Mouse (Mus musculus) Patski (cell line): Measurements from ENCODE around the gene Tecpr1. TPM values are rescaled to one million over a fixed set of nuclear protein-coding genes. Genes with fewer than 3 reads are reported as not detected.

Source experiments
- ATAC-seq: fragments of 100-300 bp; one replicate; pipeline ENCODE4 v1.8.0; 2021
- CTCF ChIA-PET: fragments of 350-600 bp; sonication (Branson Sonifier 250); formaldehyde crosslinking; loops from one replicate; lab custom pipeline; 2022; ENCODE audit warnings: inconsistent platforms; lab: Charles Lee
- POLR2A ChIA-PET: fragments of 350-600 bp; sonication (Branson Sonifier 250); formaldehyde crosslinking; loops from one replicate; lab custom pipeline; 2022; ENCODE audit warnings: antibody characterized with exemption, inconsistent platforms; lab: Charles Lee
- DNase-seq: peaks from one replicate; pipeline ENCODE4 v3.0.0-alpha.2; 2011; ENCODE audit warnings: low read depth, low spot score
- H3K27me3 ChIP-seq: fragments of 371-371 bp; one replicate; pipeline ENCODE4 v1.5.1; 2021
- CTCF ChIP-seq: fragments of 100-300 bp; IDR thresholded peaks from one replicate; pipeline ENCODE4 v1.5.1; 2021
- in situ Hi-C: fragments of 300-500 bp; cut with MboI; formaldehyde crosslinking; loops from 3 replicates; pipeline ENCODE4 v1.11.1; 2018; ENCODE audit warnings: low pct_unique_long_range_greater_than_20kb, mixed read lengths
- polyA plus RNA-seq: library from polyadenylated mRNA; unstranded; gene quantifications from one replicate; pipeline ENCODE4 v1.2.3, GENCODE M21; 2021

The Tecpr1 gene
- polyA plus RNA-seq, 1 experiment from 2014 or later: 32.8 TPM

DNA sequence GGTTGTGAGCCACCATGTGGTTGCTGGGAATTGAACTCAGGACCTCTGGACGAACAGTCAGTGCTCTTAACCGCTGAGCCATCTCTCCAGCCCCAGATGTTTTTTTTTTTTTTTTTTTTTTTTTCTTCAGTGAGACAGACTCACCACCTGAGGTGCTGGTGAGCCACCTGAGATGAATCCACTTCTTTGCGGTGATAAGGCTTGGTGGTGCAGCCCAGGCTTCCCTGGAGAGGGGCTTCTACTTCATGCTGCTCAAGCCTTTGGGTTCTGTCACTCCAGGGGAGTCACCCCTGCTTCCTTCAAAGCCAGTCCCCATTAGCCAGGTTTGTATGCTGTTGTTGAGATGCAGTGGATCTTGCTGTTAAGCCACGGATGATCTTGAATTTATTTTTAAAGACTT is 29.8 kb upstream of the Tecpr1 start:
- in situ Hi-C loops: no loop called here
- no peak for TF ChIP-seq CTCF
- ATAC-seq (no peak), DNase-seq (no peak)
- ChIA-PET POLR2A (interaction anchor here (0.7 kb wide), 1 partner anchor 23 kb away, joined by 3 read pairs; no protein-coding TSS in a partner anchor), CTCF (no interaction called here)
- H3K27me3 ChIP-seq: no peaks in the 10 kb centered on the region

DNA sequence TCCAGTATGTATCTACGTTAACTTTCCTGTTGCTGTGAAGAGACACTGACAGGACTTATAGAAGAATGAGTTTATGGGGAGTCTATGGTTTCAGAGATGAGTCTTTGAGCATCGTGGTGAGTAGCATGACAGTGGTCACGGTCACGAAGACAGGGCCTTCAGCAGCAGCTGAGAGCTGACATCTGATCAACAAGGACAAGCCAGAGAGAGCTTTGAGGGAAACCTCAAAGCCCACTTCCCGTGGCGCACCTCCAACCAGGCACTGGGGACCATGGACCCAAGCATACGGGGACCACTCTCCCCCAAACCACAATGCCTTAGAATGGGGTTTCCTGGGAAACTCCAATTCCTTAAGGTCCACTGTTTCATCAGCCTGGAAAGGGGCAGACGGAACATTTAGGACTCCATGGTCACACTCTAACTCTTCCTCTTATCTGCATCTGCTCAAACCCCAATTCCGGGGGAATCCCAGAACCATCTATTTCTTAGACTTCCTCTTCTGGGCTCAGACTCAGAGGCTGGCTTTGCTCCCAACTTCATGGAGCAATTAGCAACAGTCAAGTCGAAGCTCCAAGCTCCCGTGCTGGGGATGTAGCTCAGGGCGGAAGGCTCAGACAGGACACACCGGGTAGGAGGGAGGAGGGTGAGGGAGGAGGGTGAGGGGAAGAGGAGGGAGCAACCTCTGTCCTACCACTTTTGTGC is 28.6 kb upstream of the Tecpr1 start:
- no peak for DNase-seq
- ChIA-PET CTCF (no interaction called here), POLR2A (no interaction called here)
- TF ChIP-seq CTCF: no peak
- no peak for ATAC-seq
- in situ Hi-C loops: no loop called here
- H3K27me3 ChIP-seq: no peaks in the 10 kb centered on the region

DNA sequence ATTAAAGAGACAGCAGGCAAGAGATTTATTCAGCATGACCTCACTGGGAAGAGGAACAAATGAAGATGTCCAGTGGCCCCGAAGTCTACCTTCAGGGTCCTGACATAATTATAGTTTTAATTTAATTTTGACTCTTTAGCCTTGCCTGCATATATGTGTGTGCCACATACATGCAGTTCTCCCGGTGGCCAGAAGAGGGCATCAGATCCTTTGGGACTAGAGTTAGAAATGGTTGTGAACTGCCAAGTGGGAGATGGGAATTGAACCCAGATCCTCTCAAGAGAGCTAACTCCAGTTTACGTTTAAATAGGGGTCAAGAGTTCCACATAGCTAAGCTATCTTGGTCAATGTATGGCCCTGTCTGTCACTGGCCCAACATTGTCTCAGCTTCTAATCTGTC is 26.5 kb upstream of the Tecpr1 start:
- in situ Hi-C loops: no loop called here

DNA sequence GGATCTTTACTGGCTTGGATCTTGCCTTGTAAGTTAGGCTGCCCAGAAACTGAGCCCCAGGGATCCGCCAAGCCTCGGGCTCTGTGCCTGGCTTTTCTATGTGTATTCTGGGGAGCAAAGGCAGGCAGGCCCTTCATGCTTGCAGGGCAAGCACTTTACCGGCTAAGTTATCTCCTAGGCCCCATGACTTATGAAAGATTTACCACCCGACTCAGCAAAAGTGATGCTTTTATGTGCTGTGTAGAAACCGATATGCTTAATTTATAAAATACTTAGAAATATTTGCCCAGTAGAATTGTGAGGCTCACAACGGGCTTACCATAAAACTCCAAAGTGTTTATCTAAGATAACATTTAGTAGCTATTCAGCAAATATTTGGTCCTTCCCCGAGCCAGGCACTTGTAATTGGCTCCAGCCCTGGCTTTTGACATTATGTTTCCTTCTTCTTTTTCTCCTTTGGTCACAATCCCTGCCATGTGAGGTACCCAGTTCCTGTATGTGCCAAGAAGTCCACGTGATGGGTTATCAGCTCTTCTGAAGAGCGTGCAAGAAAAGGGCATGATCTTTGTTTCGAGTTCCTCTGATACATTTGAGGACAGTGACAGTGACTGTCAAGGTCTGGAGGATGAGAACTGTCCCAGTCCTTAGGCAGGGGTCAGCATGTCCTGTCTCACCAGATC is 24.6 kb upstream of the Tecpr1 start:
- TF ChIP-seq CTCF: no peak
- in situ Hi-C loops: no loop called here
- ATAC-seq (no peak), DNase-seq (no peak)
- no peaks in the 10 kb centered on the region for H3K27me3 ChIP-seq
- ChIA-PET POLR2A (interaction anchor here (0.6 kb wide), 1 partner anchor 16 kb away, joined by 4 read pairs; no protein-coding TSS in a partner anchor), CTCF (interaction anchor here (1.2 kb wide), 1 partner anchor 9 kb away, joined by 3 read pairs; no protein-coding TSS in a partner anchor)

More for the DNA sequence above, 26.5 kb upstream of the Tecpr1 start:
- ATAC-seq (no peak), DNase-seq (no peak)
- ChIA-PET CTCF (interaction anchor here (1.5 kb wide), 1 partner anchor 16 kb away, joined by 4 read pairs; no protein-coding TSS in a partner anchor), POLR2A (no interaction called here)
- H3K27me3 ChIP-seq: no peaks in the 10 kb centered on the region
- no peak for TF ChIP-seq CTCF

DNA sequence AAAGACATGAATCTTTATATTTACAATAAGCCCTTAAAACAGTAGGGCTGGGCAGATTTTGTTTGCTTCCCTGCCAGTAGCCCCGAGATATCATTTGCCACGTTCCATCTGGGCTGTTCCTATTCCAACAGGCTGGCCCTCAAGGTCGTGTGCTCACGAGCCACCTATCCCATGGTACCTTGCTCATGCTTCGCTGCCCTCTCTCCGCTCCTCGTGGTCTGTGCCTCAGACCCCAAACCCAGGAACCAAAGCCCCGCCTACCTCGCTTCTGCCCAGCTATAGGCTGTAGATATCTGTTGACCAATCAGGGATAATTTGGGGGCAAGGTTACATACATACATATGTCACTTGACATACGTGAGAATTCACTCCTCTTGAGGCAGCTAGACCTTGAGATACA is 23.9 kb upstream of the Tecpr1 start:
- CTCF ChIA-PET: no interaction called here
- no peak for ATAC-seq
- DNase-seq: no peak
- TF ChIP-seq CTCF: no peak
- no peaks in the 10 kb centered on the region for H3K27me3 ChIP-seq
- in situ Hi-C loops: no loop called here
- POLR2A ChIA-PET: interaction anchor here (0.6 kb wide), 1 partner anchor 15 kb away, joined by 4 read pairs; no protein-coding TSS in a partner anchor

DNA sequence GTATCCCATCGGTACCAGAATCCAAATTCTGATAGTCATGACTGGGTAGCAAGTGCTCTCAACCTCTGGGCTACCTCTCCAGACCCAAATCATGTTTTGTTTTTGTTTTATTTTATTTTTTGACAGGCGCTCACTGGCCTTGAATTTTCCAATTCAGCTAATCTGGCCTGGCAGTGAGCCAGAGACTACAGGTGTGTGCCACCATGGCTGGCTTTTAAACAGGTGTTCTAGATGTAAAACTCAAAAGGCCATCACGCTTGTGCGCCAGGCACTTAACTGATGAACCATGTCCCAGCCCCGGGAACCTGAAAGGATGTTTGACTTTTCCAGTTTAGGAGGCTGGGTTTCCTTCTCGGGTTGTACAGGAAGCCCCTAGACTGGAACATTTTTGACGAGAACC is 23.3 kb upstream of the Tecpr1 start:
- no peaks in the 10 kb centered on the region for H3K27me3 ChIP-seq
- TF ChIP-seq CTCF: no peak
- ChIA-PET POLR2A (no interaction called here), CTCF (no interaction called here)
- no peak for DNase-seq
- no peak for ATAC-seq
- in situ Hi-C loops: no loop called here

DNA sequence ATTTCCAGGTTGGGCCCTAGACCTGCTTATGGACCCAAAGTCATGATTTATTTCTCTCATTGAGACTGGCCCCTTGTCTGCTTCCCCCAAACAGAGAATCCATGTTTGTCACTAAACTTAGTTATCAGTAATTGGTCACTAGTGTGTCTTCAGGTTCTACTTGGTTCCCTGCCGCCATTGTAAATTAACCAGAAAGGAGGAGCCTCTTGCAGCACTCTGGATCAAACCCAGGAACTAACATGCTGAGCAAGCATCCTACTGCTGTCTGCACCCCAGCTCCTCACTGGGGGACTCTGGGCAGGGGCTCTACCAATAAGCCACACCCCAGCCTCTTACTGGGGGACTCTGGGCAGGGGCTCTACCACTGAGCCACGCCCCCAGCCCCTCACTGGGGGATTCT is 22.2 kb upstream of the Tecpr1 start:
- ChIA-PET CTCF (no interaction called here), POLR2A (no interaction called here)
- TF ChIP-seq CTCF: no peak
- in situ Hi-C loops: no loop called here
- no peak for ATAC-seq
- no peak for DNase-seq
- H3K27me3 ChIP-seq: no peaks in the 10 kb centered on the region

DNA sequence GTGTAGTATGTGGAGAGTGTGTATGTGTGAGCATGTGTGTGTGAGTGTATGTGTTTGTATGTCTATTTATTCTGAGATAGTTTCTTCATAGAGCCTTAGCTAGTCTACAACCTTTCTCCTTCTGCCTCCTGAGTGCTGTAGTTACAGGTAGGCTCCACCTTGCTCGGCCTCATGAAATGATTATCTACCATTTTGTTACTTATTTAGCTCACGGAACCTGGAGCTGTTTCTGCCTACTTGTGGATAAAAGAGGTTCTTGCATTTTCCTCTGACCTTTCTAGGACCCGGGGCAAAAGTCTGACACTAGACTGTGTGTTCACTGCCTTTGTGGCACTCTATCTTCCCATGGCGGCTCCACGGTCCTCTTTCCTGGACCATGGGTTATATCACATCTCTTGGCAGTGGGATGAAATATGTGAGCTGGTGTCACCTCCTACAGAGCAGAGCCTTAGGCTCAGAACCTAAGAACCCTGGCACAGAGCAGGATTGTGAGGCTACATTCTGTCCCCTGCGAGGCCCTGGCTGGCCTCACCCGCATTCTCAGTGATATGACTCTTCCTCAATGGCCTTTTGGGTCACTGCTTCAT is 20.6 kb upstream of the Tecpr1 start, which contains the start of gene Bri3:
Gene Bri3 (plus strand): TSS at position 537 of the 587 bp plus-strand sequence.
- no peak for DNase-seq
- H3K27me3 ChIP-seq: no peaks in the 10 kb centered on the region
- ATAC-seq: no peak
- ChIA-PET CTCF (interaction anchor here (1.0 kb wide), 1 partner anchor 14 kb away, joined by 3 read pairs; no protein-coding TSS in a partner anchor), POLR2A (no interaction called here)
- in situ Hi-C loops: no loop called here
- TF ChIP-seq CTCF: no peak

DNA sequence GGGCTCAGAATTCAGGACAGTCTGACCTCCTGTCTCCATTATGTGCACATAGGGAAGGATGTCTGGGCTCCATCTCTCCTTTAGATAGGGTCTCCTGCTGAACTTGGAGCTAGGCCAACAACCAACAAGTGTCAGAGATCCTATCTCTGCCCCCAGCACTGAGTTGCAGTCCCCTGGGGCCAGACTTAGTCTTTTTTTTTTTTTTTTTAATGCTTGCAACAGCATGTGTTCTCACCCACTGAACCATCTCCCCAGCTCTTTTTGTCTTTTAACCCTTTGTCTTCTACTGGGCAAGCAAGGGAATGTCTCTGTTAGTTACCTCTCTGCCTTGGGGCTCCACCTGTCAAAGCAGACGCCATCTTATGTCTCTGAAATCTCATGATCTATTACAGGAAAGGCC is 15.6 kb upstream of the Tecpr1 start:
- CTCF ChIA-PET: interaction anchor here (0.8 to 1.0 kb wide), 2 partner anchors 9 to 17 kb away, joined by 3 read pairs; no protein-coding TSS in a partner anchor
- DNase-seq (no peak), ATAC-seq (no peak)
- H3K27me3 ChIP-seq: no peaks in the 10 kb centered on the region
- TF ChIP-seq CTCF: no peak
- in situ Hi-C loops: no loop called here
- POLR2A ChIA-PET: no interaction called here

DNA sequence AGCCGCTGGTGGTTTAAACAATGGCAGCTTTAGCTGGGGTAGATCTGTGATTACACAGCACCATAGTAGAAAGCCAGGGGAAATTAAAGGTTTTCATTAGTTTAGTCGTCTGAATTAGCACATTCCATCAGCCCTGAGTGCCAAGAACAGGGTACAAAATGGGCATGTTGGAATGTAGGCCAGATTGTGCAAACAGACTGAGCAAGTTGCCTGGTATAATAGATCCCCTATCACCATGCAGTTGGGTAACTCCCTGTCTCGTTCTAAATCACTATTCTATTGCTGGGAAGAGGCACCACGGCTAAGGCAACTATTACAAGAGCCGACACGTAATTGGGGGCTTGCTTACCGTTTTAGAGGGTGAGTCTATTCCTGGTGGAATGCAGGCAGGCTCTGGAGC is 11.3 kb upstream of the Tecpr1 start:
- ChIA-PET CTCF (interaction anchor here (1.4 kb wide), 1 partner anchor 27 kb away, joined by 4 read pairs; no protein-coding TSS in a partner anchor), POLR2A (no interaction called here)
- H3K27me3 ChIP-seq: no peaks in the 10 kb centered on the region
- DNase-seq: no peak
- in situ Hi-C loops: no loop called here
- TF ChIP-seq CTCF: no peak
- ATAC-seq: no peak
